Mouse (Mus musculus) bone marrow, adult 2 months (tissue): ENCODE results near the gene Atf7. TPM values are rescaled to one million over a fixed set of nuclear protein-coding genes. Genes with fewer than 3 reads are reported as not detected.

Experiments used
- H3K27ac ChIP-seq: fragments of 200-500 bp; 2 replicates; pipeline ENCODE4 v1.5.1; 2012; ENCODE audit warnings: low read depth, mild to moderate bottlenecking, control low read depth, inconsistent platforms, low read length; ENCODE audit not compliant: control insufficient read depth, poor library complexity, insufficient read depth
- H3K4me1 ChIP-seq: fragments of 200-500 bp; 2 replicates; pipeline ENCODE4 v1.6.1; 2011; ENCODE audit warnings: low read length; ENCODE audit not compliant: control insufficient read depth, insufficient read depth
- H3K4me3 ChIP-seq: fragments of 200-500 bp; replicated peaks from 2 replicates; pipeline ENCODE3; 2011; ENCODE audit warnings: mild to moderate bottlenecking, low read depth, low read length, control low read depth; ENCODE audit not compliant: control insufficient read depth
- CTCF ChIP-seq: fragments of 200-500 bp; IDR thresholded peaks from 2 replicates; pipeline ENCODE4 v1.5.1; 2011; ENCODE audit warnings: low read length, control low read depth; ENCODE audit not compliant: control insufficient read depth, insufficient read depth
- POLR2A ChIP-seq: fragments of 200-500 bp; IDR thresholded peaks from 2 replicates; pipeline ENCODE4 v1.6.1; 2011; ENCODE audit warnings: low read depth, mild to moderate bottlenecking, control low read depth, low read length, borderline replicate concordance; ENCODE audit not compliant: control insufficient read depth
- WGBS: fragments of 180-500 bp; shearing (Covaris S2); methylation state at CpG from one replicate; pipeline ENCODE4 v1.1.7; 2018; 5-methylcytosine and 5-hydroxymethylcytosine counted together
- polyA plus RNA-seq: library from polyadenylated mRNA; stranded (reverse); fragments of >200 nt; gene quantifications from 2 replicates; pipeline ENCODE4 v1.2.4, GENCODE M21; 2011; ENCODE audit warnings: low replicate concordance; ENCODE audit not compliant: missing spikeins, insufficient read depth, insufficient read length

Gene Atf7
- polyA plus RNA-seq, 1 experiment: 45.2 TPM

- TF ChIP-seq CTCF (no peak), POLR2A (no peak)
- WGBS: 87% methylated on average over 5 of the region's 5 CpGs
- Histone ChIP-seq H3K4me3 (no peak overlapping the region), H3K4me1 (no peaks in the 10 kb centered on the region), H3K27ac (no peak overlapping the region)
Observed at GRCm38 (mm10) chr15:102500479-102500878, 124.8 kb downstream of the Atf7 start.

- WGBS: 84% methylated on average over 6 of the region's 6 CpGs
- no peak for TF ChIP-seq CTCF
- Histone ChIP-seq H3K27ac (no peak overlapping the region), H3K4me1 (no peaks in the 10 kb centered on the region), H3K4me3 (no peak overlapping the region)
Observed at GRCm38 (mm10) chr15:102499851-102500250, 125.4 kb downstream of the Atf7 start.

GRCm38 (mm10) chr15:102499370-102499769 is 125.9 kb downstream of the Atf7 start:
- no peaks in the 10 kb centered on the region for H3K4me1 ChIP-seq
- no peak overlapping the region for H3K4me3 ChIP-seq
- TF ChIP-seq POLR2A (no peak), CTCF (no peak)
- H3K27ac ChIP-seq: no peak overlapping the region
- WGBS: 39% methylated on average over 3 of the region's 3 CpGs

- 88% methylated on average over 3 of the region's 3 CpGs for WGBS
- Histone ChIP-seq H3K4me3 (no peak overlapping the region), H3K4me1 (no peaks in the 10 kb centered on the region), H3K27ac (no peak overlapping the region)
- TF ChIP-seq POLR2A: no peak
- no peak for TF ChIP-seq CTCF
Observed at GRCm38 (mm10) chr15:102498322-102498721, 126.9 kb downstream of the Atf7 start.

DNA sequence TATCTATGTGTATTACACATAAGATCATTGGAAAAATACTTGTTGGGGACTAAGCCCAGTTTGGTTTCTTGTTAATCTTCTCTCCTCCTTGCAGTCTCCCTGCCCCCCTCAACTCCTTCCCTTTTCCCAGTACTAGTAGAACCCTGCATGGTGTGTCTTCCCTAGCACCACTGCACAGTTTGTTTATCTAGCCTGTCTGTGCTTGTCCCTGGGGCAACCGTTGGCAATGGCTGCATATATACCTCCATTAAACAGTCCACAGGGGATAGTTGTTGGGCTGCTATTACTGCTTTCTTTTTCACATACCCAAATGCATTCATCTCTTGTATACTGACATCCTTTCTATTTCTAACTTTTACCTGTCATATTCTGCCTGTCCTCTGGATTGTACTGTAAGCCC is 137.6 kb downstream of the Atf7 start:
- no peaks in the 10 kb centered on the region for H3K4me1 ChIP-seq
- WGBS: 85% methylated on average over 1 of the region's 1 CpGs
- H3K27ac ChIP-seq: no peak overlapping the region
- no peak overlapping the region for H3K4me3 ChIP-seq
- TF ChIP-seq POLR2A: no peak
- no peak for TF ChIP-seq CTCF

GRCm38 (mm10) chr15:102485853-102486252 is 139.4 kb downstream of the Atf7 start:
- H3K27ac ChIP-seq: no peak overlapping the region
- H3K4me1 ChIP-seq: no peaks in the 10 kb centered on the region
- WGBS: 94% methylated on average over 12 of the region's 12 CpGs
- TF ChIP-seq POLR2A: no peak
- no peak for TF ChIP-seq CTCF
- H3K4me3 ChIP-seq: no peak overlapping the region

DNA sequence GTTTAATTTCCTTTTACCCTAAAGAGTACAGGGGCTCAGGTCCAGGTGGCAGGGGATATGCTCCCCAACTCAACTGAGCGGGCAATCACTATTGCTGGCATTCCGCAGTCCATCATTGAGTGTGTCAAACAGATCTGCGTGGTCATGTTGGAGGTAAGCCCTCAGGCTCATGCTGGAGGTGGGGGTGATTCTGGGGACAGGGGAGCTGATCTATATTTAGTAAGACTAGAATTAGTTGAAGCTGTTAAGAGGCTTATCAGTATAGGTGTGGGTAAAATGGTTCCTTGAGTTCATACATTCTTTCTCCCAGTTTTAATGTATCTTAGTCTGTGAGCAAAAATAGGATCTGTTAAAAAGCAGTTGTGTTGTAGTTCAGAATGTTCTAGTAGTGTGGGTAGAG is 142.1 kb downstream of the Atf7 start:
- 95% methylated on average over 3 of the region's 3 CpGs for WGBS
- TF ChIP-seq POLR2A (no peak), CTCF (no peak)
- Histone ChIP-seq H3K27ac (no peak overlapping the region), H3K4me1 (no peaks in the 10 kb centered on the region), H3K4me3 (no peak overlapping the region)

Other genes with a start within 250 kb of the Atf7 start
- 13.8 and 35.2 TPM in 2 replicates for gene Sp1, start 219.3 kb downstream of the Atf7 start, polyA plus RNA-seq
- 4.8 TPM in 1 of 2 replicates, not detected in the other for gene Amhr2, start 180.1 kb downstream of the Atf7 start, polyA plus RNA-seq
- 125 and 251 TPM in 2 replicates for gene Prr13, start 166.4 kb downstream of the Atf7 start, polyA plus RNA-seq
- 210 and 264 TPM in 2 replicates for gene Pcbp2, start 154.9 kb downstream of the Atf7 start, polyA plus RNA-seq
- gene Gm10337, start 121.7 kb downstream of the Atf7 start, polyA plus RNA-seq: not detected in 2 replicates
- gene Map3k12, start 108.4 kb downstream of the Atf7 start, polyA plus RNA-seq: 2.2 and 3.1 TPM in 2 replicates
- 38.4 and 67.5 TPM in 2 replicates for gene Tarbp2, start 107.3 kb downstream of the Atf7 start, polyA plus RNA-seq
- 16.0 and 32.7 TPM in 2 replicates for gene Npff, start 100.5 kb downstream of the Atf7 start, polyA plus RNA-seq
- gene Gm28047, start 397 bp downstream of the Atf7 start, polyA plus RNA-seq: 7.3 TPM in 1 of 2 replicates, not detected in the other
- gene Atp5g2, start 46.9 kb upstream of the Atf7 start, polyA plus RNA-seq: 189 and 212 TPM in 2 replicates
- 24.4 and 28.0 TPM in 2 replicates for gene Calcoco1, start 96.7 kb upstream of the Atf7 start, polyA plus RNA-seq